Mouse (Mus musculus): ENCODE results near the gene Rabl3. TPM values are rescaled to one million over a fixed set of nuclear protein-coding genes. Genes with fewer than 3 reads are reported as not detected.

The Rabl3 gene
- polyA plus RNA-seq, 1 experiment from 2014 or later, result 22.8 TPM

GRCm38 (mm10) chr16:37579591-37579990 is 39.9 kb downstream of the Rabl3 start:
- H3K4me1 ChIP-seq (ENCODE audit: control insufficient read depth, insufficient read depth, low read length), result peaks cover 16% of the 10 kb centered on the region

GRCm38 (mm10) chr16:37579994-37580393 is 40.3 kb downstream of the Rabl3 start, which contains the start of gene Hgd:
Gene Hgd, plus strand, starts transcription at chr16:37580153.
- H3K4me2 ChIP-seq (ENCODE audit: low read length), result no peak within 1 kb of the TSS
- WGBS, result 82% methylated on average over 4 of the region's 4 CpGs
- H3K4me3 ChIP-seq (ENCODE audit: low read depth, low read length), result no peak within 1 kb of the TSS
- no peak for DNase-seq (ENCODE audit: low spot score)
- no peak for ATAC-seq
- H3K36me3 ChIP-seq (ENCODE audit: control insufficient read depth, insufficient read depth, low read length), result no peaks in the 10 kb centered on the region
- H3K27ac ChIP-seq (ENCODE audit: low read depth, low read length), result no peak within 1 kb of the TSS
- peaks cover 16% of the 10 kb centered on the region for H3K4me1 ChIP-seq (ENCODE audit: control insufficient read depth, insufficient read depth, low read length)
- H3K9me3 ChIP-seq (replicated peaks; ENCODE audit: control insufficient read depth, low read length), result no peaks in the 10 kb centered on the region
- H3K27me3 ChIP-seq (replicated peaks; ENCODE audit: control insufficient read depth, insufficient read depth, low read length), result no peaks in the 10 kb centered on the region
- H3K9ac ChIP-seq (ENCODE audit: low read length), result no peak within 1 kb of the TSS

More at GRCm38 (mm10) chr16:37579591-37579990, 39.9 kb downstream of the Rabl3 start:
- DNase-seq (ENCODE audit: low spot score) (no peak), ATAC-seq (no peak)
- Histone ChIP-seq H3K9ac (ENCODE audit: low read length) (no peak overlapping the region), H3K4me2 (ENCODE audit: low read length) (no peak overlapping the region), H3K27me3 (replicated peaks; ENCODE audit: control insufficient read depth, insufficient read depth, low read length) (no peaks in the 10 kb centered on the region), H3K27ac (ENCODE audit: low read depth, low read length) (no peak overlapping the region), H3K9me3 (replicated peaks; ENCODE audit: control insufficient read depth, low read length) (no peaks in the 10 kb centered on the region), H3K36me3 (ENCODE audit: control insufficient read depth, insufficient read depth, low read length) (no peaks in the 10 kb centered on the region), H3K4me3 (ENCODE audit: low read depth, low read length) (no peak overlapping the region)
- 77% methylated on average over 1 of the region's 1 CpGs for WGBS

GRCm38 (mm10) chr16:37580651-37581050 is 41.0 kb downstream of the Rabl3 start:
- no peak overlapping the region for H3K27ac ChIP-seq (ENCODE audit: low read depth, low read length)
- no peak for DNase-seq (ENCODE audit: low spot score)
- no peaks in the 10 kb centered on the region for H3K27me3 ChIP-seq (replicated peaks; ENCODE audit: control insufficient read depth, insufficient read depth, low read length)
- WGBS, result 91% methylated on average over 4 of the region's 4 CpGs
- H3K36me3 ChIP-seq (ENCODE audit: control insufficient read depth, insufficient read depth, low read length), result no peaks in the 10 kb centered on the region
- H3K9ac ChIP-seq (ENCODE audit: low read length), result no peak overlapping the region
- H3K9me3 ChIP-seq (replicated peaks; ENCODE audit: control insufficient read depth, low read length), result no peaks in the 10 kb centered on the region
- peaks cover 21% of the 10 kb centered on the region for H3K4me1 ChIP-seq (ENCODE audit: control insufficient read depth, insufficient read depth, low read length)
- H3K4me3 ChIP-seq (ENCODE audit: low read depth, low read length), result no peak overlapping the region
- ATAC-seq, result no peak
- no peak overlapping the region for H3K4me2 ChIP-seq (ENCODE audit: low read length)

GRCm38 (mm10) chr16:37581901-37582300 is 42.2 kb downstream of the Rabl3 start:
- no peaks in the 10 kb centered on the region for H3K9me3 ChIP-seq (replicated peaks; ENCODE audit: control insufficient read depth, low read length)
- H3K36me3 ChIP-seq (ENCODE audit: control insufficient read depth, insufficient read depth, low read length), result no peaks in the 10 kb centered on the region
- H3K9ac ChIP-seq (ENCODE audit: low read length), result no peak overlapping the region
- H3K4me1 ChIP-seq (ENCODE audit: control insufficient read depth, insufficient read depth, low read length), result peaks cover 21% of the 10 kb centered on the region
- no peaks in the 10 kb centered on the region for H3K27me3 ChIP-seq (replicated peaks; ENCODE audit: control insufficient read depth, insufficient read depth, low read length)
- H3K4me3 ChIP-seq (ENCODE audit: low read depth, low read length), result no peak overlapping the region
- DNase-seq (ENCODE audit: low spot score) (no peak), ATAC-seq (no peak)
- 45% methylated on average over 3 of the region's 3 CpGs for WGBS
- no peak overlapping the region for H3K27ac ChIP-seq (ENCODE audit: low read depth, low read length)
- no peak overlapping the region for H3K4me2 ChIP-seq (ENCODE audit: low read length)

GRCm38 (mm10) chr16:37583306-37583705 is 43.6 kb downstream of the Rabl3 start:
- ATAC-seq (no peak), DNase-seq (ENCODE audit: low spot score) (no peak)
- H3K4me2 ChIP-seq (ENCODE audit: low read length), result no peak overlapping the region
- peak overlapping the region; percentile 30; the same call in 1 of the 2 replicates for H3K27ac ChIP-seq (ENCODE audit: low read depth, low read length)
- H3K36me3 ChIP-seq (ENCODE audit: control insufficient read depth, insufficient read depth, low read length), result no peaks in the 10 kb centered on the region
- H3K9ac ChIP-seq (ENCODE audit: low read length), result no peak overlapping the region
- H3K4me1 ChIP-seq (ENCODE audit: control insufficient read depth, insufficient read depth, low read length), result peaks cover 21% of the 10 kb centered on the region
- no peaks in the 10 kb centered on the region for H3K27me3 ChIP-seq (replicated peaks; ENCODE audit: control insufficient read depth, insufficient read depth, low read length)
- no peak overlapping the region for H3K4me3 ChIP-seq (ENCODE audit: low read depth, low read length)
- 76% methylated on average over 3 of the region's 3 CpGs for WGBS
- H3K9me3 ChIP-seq (replicated peaks; ENCODE audit: control insufficient read depth, low read length), result no peaks in the 10 kb centered on the region

- Histone ChIP-seq H3K36me3 (ENCODE audit: control insufficient read depth, insufficient read depth, low read length) (no peaks in the 10 kb centered on the region), H3K4me3 (ENCODE audit: low read depth, low read length) (0 out of 2 replicates have a peak overlapping the region, but pooled peaks have one; percentile 15), H3K27ac (ENCODE audit: low read depth, low read length) (peak overlapping the region; percentile 88), H3K27me3 (replicated peaks; ENCODE audit: control insufficient read depth, insufficient read depth, low read length) (no peaks in the 10 kb centered on the region), H3K9ac (ENCODE audit: low read length) (peak overlapping the region; percentile 59; the same call in 1 of the 2 replicates), H3K4me2 (ENCODE audit: low read length) (peak overlapping the region; percentile 50), H3K4me1 (ENCODE audit: control insufficient read depth, insufficient read depth, low read length) (peaks cover 21% of the 10 kb centered on the region), H3K9me3 (replicated peaks; ENCODE audit: control insufficient read depth, low read length) (no peaks in the 10 kb centered on the region)
- DNase-seq (ENCODE audit: low spot score) (peak; percentile 38), ATAC-seq (0 out of 2 replicates have a peak, but pooled peaks have one; percentile 13)
- WGBS, result 27% methylated on average over 6 of the region's 6 CpGs
Measured at GRCm38 (mm10) chr16:37583801-37584200, 44.1 kb downstream of the Rabl3 start.

- Histone ChIP-seq H3K4me1 (ENCODE audit: control insufficient read depth, insufficient read depth, low read length) (peaks cover 21% of the 10 kb centered on the region), H3K4me2 (ENCODE audit: low read length) (peak overlapping the region; percentile 50), H3K27me3 (replicated peaks; ENCODE audit: control insufficient read depth, insufficient read depth, low read length) (no peaks in the 10 kb centered on the region), H3K27ac (ENCODE audit: low read depth, low read length) (peak overlapping the region; percentile 88), H3K9me3 (replicated peaks; ENCODE audit: control insufficient read depth, low read length) (no peaks in the 10 kb centered on the region), H3K9ac (ENCODE audit: low read length) (peak overlapping the region; percentile 59), H3K36me3 (ENCODE audit: control insufficient read depth, insufficient read depth, low read length) (no peaks in the 10 kb centered on the region), H3K4me3 (ENCODE audit: low read depth, low read length) (peak overlapping the region; percentile 15)
- peak; percentile 89 for DNase-seq (ENCODE audit: low spot score)
- 1% methylated on average over 25 of the region's 25 CpGs for WGBS
- ATAC-seq, result peak; percentile 86
Measured at GRCm38 (mm10) chr16:37584218-37585035, 44.7 kb downstream of the Rabl3 start.

- 55% methylated on average over 8 of the region's 8 CpGs for WGBS
- peak overlapping the region; percentile 50; the same call in 1 of the 2 replicates for H3K4me2 ChIP-seq (ENCODE audit: low read length)
Measured at GRCm38 (mm10) chr16:37585129-37585563, 45.5 kb downstream of the Rabl3 start.

GRCm38 (mm10) chr16:37590921-37591320 is 51.2 kb downstream of the Rabl3 start:
- ATAC-seq (peak; percentile 73; the same call in 1 of the 2 replicates), DNase-seq (ENCODE audit: low spot score) (peak; percentile 66)
- Histone ChIP-seq H3K4me3 (ENCODE audit: low read depth, low read length) (no peak overlapping the region), H3K4me2 (ENCODE audit: low read length) (no peak overlapping the region), H3K27me3 (replicated peaks; ENCODE audit: control insufficient read depth, insufficient read depth, low read length) (no peaks in the 10 kb centered on the region), H3K9ac (ENCODE audit: low read length) (no peak overlapping the region), H3K9me3 (replicated peaks; ENCODE audit: control insufficient read depth, low read length) (no peaks in the 10 kb centered on the region), H3K4me1 (ENCODE audit: control insufficient read depth, insufficient read depth, low read length) (0 out of 2 replicates have a peak, but pooled peaks cover 5% of the 10 kb centered on the region), H3K36me3 (ENCODE audit: control insufficient read depth, insufficient read depth, low read length) (no peaks in the 10 kb centered on the region), H3K27ac (ENCODE audit: low read depth, low read length) (no peak overlapping the region)
- 72% methylated on average over 3 of the region's 3 CpGs for WGBS

More at GRCm38 (mm10) chr16:37585129-37585563, 45.5 kb downstream of the Rabl3 start:
- Histone ChIP-seq H3K9ac (ENCODE audit: low read length) (0 out of 2 replicates have a peak overlapping the region, but pooled peaks have one; percentile 59), H3K9me3 (replicated peaks; ENCODE audit: control insufficient read depth, low read length) (no peaks in the 10 kb centered on the region), H3K27me3 (replicated peaks; ENCODE audit: control insufficient read depth, insufficient read depth, low read length) (no peaks in the 10 kb centered on the region), H3K4me3 (ENCODE audit: low read depth, low read length) (no peak overlapping the region), H3K4me1 (ENCODE audit: control insufficient read depth, insufficient read depth, low read length) (peaks cover 21% of the 10 kb centered on the region), H3K27ac (ENCODE audit: low read depth, low read length) (peak overlapping the region; percentile 88; the same call in 1 of the 2 replicates), H3K36me3 (ENCODE audit: control insufficient read depth, insufficient read depth, low read length) (no peaks in the 10 kb centered on the region)
- DNase-seq (ENCODE audit: low spot score) (no peak), ATAC-seq (peak; percentile 13; the same call in 1 of the 2 replicates)

Measured in forebrain, embryonic 14.5 days (tissue).